Comparison of ENCODE assay signal across 8 mouse cellular contexts in the genomic region with DNA sequence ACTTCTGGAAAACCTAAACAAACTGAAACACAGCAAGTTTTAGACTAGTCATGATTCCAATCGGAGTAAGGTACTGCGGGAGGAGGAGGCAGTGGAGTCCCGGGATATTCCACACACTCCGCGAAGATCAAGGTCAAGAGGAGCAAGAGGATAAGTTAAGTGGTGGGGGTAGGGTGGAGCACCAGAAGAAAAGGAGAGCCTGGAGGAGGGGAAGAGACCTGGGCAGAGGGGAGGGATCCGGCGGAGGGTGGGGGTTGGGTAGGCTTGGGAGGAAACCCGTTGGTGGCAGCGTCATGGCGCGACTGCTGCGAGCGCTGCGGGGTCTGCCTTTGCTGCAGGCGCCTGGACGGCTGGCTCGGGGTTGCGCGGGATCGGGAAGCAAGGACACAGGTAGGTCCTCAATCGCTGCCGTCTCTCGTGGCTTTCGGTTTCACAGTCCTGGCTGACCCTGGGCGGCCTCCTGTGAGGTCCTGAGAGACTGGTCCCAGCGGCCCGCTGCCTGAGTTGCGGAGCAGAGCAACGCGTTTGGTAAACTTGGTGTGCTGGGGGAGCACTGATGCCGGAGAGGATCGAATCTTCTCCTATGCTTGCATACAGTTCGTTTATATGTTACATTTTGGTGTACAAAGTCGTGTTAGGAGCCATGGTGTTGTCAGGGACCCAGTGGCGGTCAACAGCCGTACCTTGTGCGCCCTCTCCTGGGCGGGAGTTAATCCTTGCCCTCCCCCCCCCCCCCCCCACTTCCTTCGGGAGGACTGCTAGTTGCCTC. TPM values are rescaled to one million over a fixed set of nuclear protein-coding genes. Genes with fewer than 3 reads are reported as not detected.
DNase-seq lines count a peak whose midpoint lies in the region; ATAC-seq and TF ChIP-seq lines count a peak whose summit lies in the region.

A gene (plus strand): TSS at position 51 of the 769 bp plus-strand sequence.

- ATAC-seq in forebrain, embryonic 15.5 days (replicated peaks): peak; percentile 86
- peak; percentile 81 for ATAC-seq in liver, embryonic 16.5 days (ENCODE audit: low read depth)
- peak; percentile 90 for ATAC-seq in neural tube, embryonic 12.5 days (ENCODE audit: low FRiP score, low read depth)
- peak; percentile 91 for ATAC-seq in stomach, postnatal 0 days (ENCODE audit: low FRiP score, low TSS enrichment)

- intact Hi-C loops in heart, postnatal 14 days (cut with DNase I): loop anchor here (10.0 kb wide), 1 partner anchor 607 kb away; no protein-coding TSS in a partner anchor

- H3K4me2 ChIP-seq in forebrain, embryonic 15.5 days (replicated peaks): peak within 1 kb of the TSS; percentile 84
- peak within 1 kb of the TSS; percentile 66 for H3K4me2 ChIP-seq in liver, embryonic 16.5 days (ENCODE audit: low read depth, low read length)
- H3K4me2 ChIP-seq in neural tube, embryonic 12.5 days (replicated peaks): peak within 1 kb of the TSS; percentile 73
- H3K4me2 ChIP-seq in stomach, postnatal 0 days (replicated peaks; ENCODE audit: low read depth): peak within 1 kb of the TSS; percentile 70

- 0 out of 2 replicates have a peak within 1 kb of the TSS, but pooled peaks have one; percentile 15 for H3K27ac ChIP-seq in forebrain, embryonic 15.5 days (replicated peaks)
- peak within 1 kb of the TSS; percentile 63 for H3K27ac ChIP-seq in liver, embryonic 16.5 days (ENCODE audit: low read length)
- H3K27ac ChIP-seq in neural tube, embryonic 12.5 days: no peak within 1 kb of the TSS
- H3K27ac ChIP-seq in stomach, postnatal 0 days (replicated peaks): peak within 1 kb of the TSS; percentile 84

- no peak for TF ChIP-seq EP300 in stomach, postnatal 0 days (optimal IDR thresholded peaks at IDR 0.05)

- DNase-seq in cerebellum, adult 11-12 months: peak; percentile 62
- DNase-seq in heart, postnatal 14 days: peak; percentile 80 to 81
- DNase-seq in large intestine, adult 2 months (ENCODE audit: low read depth, low spot score): peak; percentile 54
- peak; percentile 88 for DNase-seq in stomach, postnatal 0 days (ENCODE audit: low spot score)

- under 1% methylated on average over 39 of the region's 39 CpGs for WGBS in forebrain, embryonic 15.5 days
- WGBS in large intestine, adult 2 months: under 1% methylated on average over 31 of the region's 39 CpGs
- WGBS in liver, embryonic 16.5 days (ENCODE audit: insufficient replicate concordance): under 1% methylated on average over 39 of the region's 39 CpGs
- 1% methylated on average over 39 of the region's 39 CpGs for WGBS in neural tube, embryonic 12.5 days
- WGBS in stomach, postnatal 0 days: under 1% methylated on average over 38 of the region's 39 CpGs

- peak within 1 kb of the TSS; percentile 71 for H3K9ac ChIP-seq in forebrain, embryonic 15.5 days (replicated peaks)
- H3K9ac ChIP-seq in liver, embryonic 16.5 days (ENCODE audit: low read depth, low read length): peak within 1 kb of the TSS; percentile 76
- peak within 1 kb of the TSS; percentile 76 for H3K9ac ChIP-seq in neural tube, embryonic 12.5 days
- H3K9ac ChIP-seq in stomach, postnatal 0 days (ENCODE audit: low read length): peak within 1 kb of the TSS; percentile 84

- H3K9me3 ChIP-seq in E14TG2a.4 (ENCODE audit: low read length): peaks cover 3% of the 10 kb centered on the region
- no peaks in the 10 kb centered on the region for H3K9me3 ChIP-seq in forebrain, embryonic 15.5 days
- no peaks in the 10 kb centered on the region for H3K9me3 ChIP-seq in liver, embryonic 16.5 days (replicated peaks; ENCODE audit: control insufficient read depth, low read length)
- H3K9me3 ChIP-seq in neural tube, embryonic 12.5 days: no peaks in the 10 kb centered on the region
- no peaks in the 10 kb centered on the region for H3K9me3 ChIP-seq in stomach, postnatal 0 days (ENCODE audit: control insufficient read depth, low read length)

- no peaks in the 10 kb centered on the region for H3K27me3 ChIP-seq in E14TG2a.4 (ENCODE audit: insufficient read depth, low read length)
- no peaks in the 10 kb centered on the region for H3K27me3 ChIP-seq in forebrain, embryonic 15.5 days
- H3K27me3 ChIP-seq in liver, embryonic 16.5 days (ENCODE audit: control insufficient read depth, insufficient read depth, low read depth, low read length): no peaks in the 10 kb centered on the region
- H3K27me3 ChIP-seq in neural tube, embryonic 12.5 days (replicated peaks): no peaks in the 10 kb centered on the region
- H3K27me3 ChIP-seq in stomach, postnatal 0 days (ENCODE audit: control insufficient read depth, insufficient read depth, low read length): no peaks in the 10 kb centered on the region

- TF ChIP-seq CTCF in E14TG2a.4 (conservative IDR thresholded peaks at IDR 0.05; ENCODE audit: low read length): peak; percentile 13; the same call in 1 of the 2 replicates
- TF ChIP-seq CTCF in stomach, postnatal 0 days (IDR thresholded peaks at IDR 0.05; ENCODE audit: low read depth): peak; percentile 79

- peak within 1 kb of the TSS; percentile 90 for H3K4me3 ChIP-seq in E14TG2a.4 (replicated peaks; ENCODE audit: low read length)
- peak within 1 kb of the TSS; percentile 72 for H3K4me3 ChIP-seq in forebrain, embryonic 15.5 days
- peak within 1 kb of the TSS; percentile 76 for H3K4me3 ChIP-seq in liver, embryonic 16.5 days (ENCODE audit: low read depth, low read length)
- H3K4me3 ChIP-seq in neural tube, embryonic 12.5 days: peak within 1 kb of the TSS; percentile 62
- H3K4me3 ChIP-seq in stomach, postnatal 0 days (ENCODE audit: low read depth, low read length): peak within 1 kb of the TSS; percentile 78

- H3K4me1 ChIP-seq in E14TG2a.4 (replicated peaks; ENCODE audit: low read depth, low read length): peaks cover 38% of the 10 kb centered on the region
- no peaks in the 10 kb centered on the region; the same call in 1 of the 2 replicates for H3K4me1 ChIP-seq in forebrain, embryonic 15.5 days
- H3K4me1 ChIP-seq in liver, embryonic 16.5 days (ENCODE audit: control insufficient read depth, low read depth, low read length): no peaks in the 10 kb centered on the region
- H3K4me1 ChIP-seq in neural tube, embryonic 12.5 days: no peaks in the 10 kb centered on the region
- no peaks in the 10 kb centered on the region for H3K4me1 ChIP-seq in stomach, postnatal 0 days (replicated peaks; ENCODE audit: control insufficient read depth, insufficient read depth)

- 0 out of 2 replicates have a peak, but pooled peaks cover 8% of the 10 kb centered on the region for H3K36me3 ChIP-seq in E14TG2a.4 (ENCODE audit: insufficient read depth, low read length)
- no peaks in the 10 kb centered on the region for H3K36me3 ChIP-seq in forebrain, embryonic 15.5 days
- no peaks in the 10 kb centered on the region for H3K36me3 ChIP-seq in liver, embryonic 16.5 days (ENCODE audit: control insufficient read depth, insufficient read depth)
- no peaks in the 10 kb centered on the region for H3K36me3 ChIP-seq in neural tube, embryonic 12.5 days
- no peaks in the 10 kb centered on the region for H3K36me3 ChIP-seq in stomach, postnatal 0 days (ENCODE audit: control insufficient read depth, insufficient read depth, low read length)

RNA-seq across cellular contexts. Expression of the gene that starts here (rescaled TPM):
- polyA plus RNA-seq in forebrain, embryonic 15.5 days (2015; fragmentation: Nextera tagmentation; extraction: Ambion mirVana): 7.4 and 7.9 TPM in 2 replicates
- 10 to 100 TPM; 48.8 to 50.5 TPM for total RNA-seq in heart, postnatal 14 days (2021)
- 2.7 and 3.6 TPM in 2 replicates for polyA plus RNA-seq in large intestine, adult 2 months (2012; rRNA removed)
- polyA plus RNA-seq in liver, embryonic 16.5 days (2015; fragmentation: Nextera tagmentation; extraction: Ambion mirVana): 8.0 and 8.6 TPM in 2 replicates
- polyA plus RNA-seq in neural tube, embryonic 12.5 days (2016; fragmentation: Nextera tagmentation; extraction: Ambion mirVana): 12.6 and 13.2 TPM in 2 replicates
- polyA plus RNA-seq in stomach, postnatal 0 days (2015; fragmentation: Nextera tagmentation; extraction: Ambion mirVana): 12.1 and 12.4 TPM in 2 replicates
